Mouse (Mus musculus) lung, embryonic 14.5 days (tissue): ENCODE results near the gene Uggt1. TPM values are rescaled to one million over a fixed set of nuclear protein-coding genes. Genes with fewer than 3 reads are reported as not detected.

ENCODE experiments used
- ATAC-seq: fragments of 200-750 bp; cut with Nextera tagmentation; 2 replicates; pipeline ENCODE4 v1.8.0; 2017; ENCODE audit warnings: mild to moderate bottlenecking, moderate TSS enrichment, moderate library complexity; ENCODE audit not compliant: insufficient read depth
- DNase-seq: peaks from one replicate; pipeline ENCODE4 v3.0.0-alpha.2; 2015
- H3K27ac ChIP-seq: fragments of 300-500 bp; sonication (generic); 2 replicates; pipeline ENCODE4 v1.5.1; 2014; ENCODE audit warnings: low read depth, mild to moderate bottlenecking, moderate library complexity
- H3K27me3 ChIP-seq: fragments of 300-500 bp; sonication (generic); 2 replicates; pipeline ENCODE4 v1.6.1; 2014; ENCODE audit warnings: low read length, control low read depth; ENCODE audit not compliant: insufficient read depth
- H3K36me3 ChIP-seq: fragments of 300-500 bp; sonication (generic); 2 replicates; pipeline ENCODE4 v1.6.1; 2014; ENCODE audit warnings: control low read depth; ENCODE audit not compliant: insufficient read depth
- H3K4me1 ChIP-seq: fragments of 300-500 bp; sonication (generic); 2 replicates; pipeline ENCODE4 v1.6.1; 2014; ENCODE audit warnings: antibody characterized with exemption, control low read depth; ENCODE audit not compliant: insufficient read depth
- H3K4me2 ChIP-seq: fragments of 300-500 bp; sonication (generic); 2 replicates; pipeline ENCODE4 v1.6.1; 2014; ENCODE audit warnings: mild to moderate bottlenecking
- H3K4me3 ChIP-seq: fragments of 300-500 bp; sonication (generic); 2 replicates; pipeline ENCODE4 v1.5.1; 2014; ENCODE audit warnings: low read depth, low read length
- H3K9ac ChIP-seq: fragments of 300-500 bp; sonication (generic); 2 replicates; pipeline ENCODE4 v1.6.1; 2014
- H3K9me3 ChIP-seq: fragments of 300-500 bp; sonication (generic); 2 replicates; pipeline ENCODE4 v1.6.1; 2016; ENCODE audit warnings: low read depth, low read length, control low read depth
- CTCF ChIP-seq: IDR thresholded peaks from 2 replicates; pipeline ENCODE4 v1.5.1; 2016; ENCODE audit warnings: antibody characterized with exemption, low read depth
- WGBS: fragments of 180-500 bp; shearing (Covaris S2); extraction: QIAGEN DNeasy Blood & Tissue Kit; methylation state at CpG from one replicate; pipeline ENCODE4 v1.1.7; 2014; 5-methylcytosine and 5-hydroxymethylcytosine counted together
- polyA plus RNA-seq: library from polyadenylated mRNA; unstranded; fragments of >200 nt; fragmentation: Nextera tagmentation; extraction: Ambion mirVana; gene quantifications from 2 replicates; pipeline ENCODE4 v1.2.1, GENCODE M21; 2014

Uggt1 gene
- polyA plus RNA-seq: 76.6 and 80.4 TPM in 2 replicates

GRCm38 (mm10) chr1:36244058-36244827, at the start of gene Uggt1:
Uggt1 (minus strand) TSS chr1:36244720.
- Histone ChIP-seq H3K4me3 (peak within 1 kb of the TSS; percentile 93), H3K4me1 (peaks cover 8% of the 10 kb centered on the region; the same call in 1 of the 2 replicates), H3K27me3 (no peaks in the 10 kb centered on the region), H3K36me3 (no peaks in the 10 kb centered on the region), H3K4me2 (peak within 1 kb of the TSS; percentile 86), H3K9ac (peak within 1 kb of the TSS; percentile 85), H3K9me3 (no peaks in the 10 kb centered on the region), H3K27ac (peak within 1 kb of the TSS; percentile 70)
- no peak for TF ChIP-seq CTCF
- DNase-seq: peak; percentile 97
- ATAC-seq: peak; percentile 98
- WGBS: 3% methylated on average over 49 of the region's 49 CpGs

GRCm38 (mm10) chr1:36293470-36293869, 49.0 kb upstream of the Uggt1 start:
- Histone ChIP-seq H3K4me2 (no peak overlapping the region), H3K9me3 (no peaks in the 10 kb centered on the region), H3K9ac (no peak overlapping the region), H3K27ac (no peak overlapping the region), H3K36me3 (no peaks in the 10 kb centered on the region), H3K4me1 (no peaks in the 10 kb centered on the region), H3K4me3 (no peak overlapping the region), H3K27me3 (0 out of 2 replicates have a peak, but pooled peaks cover under 1% of the 10 kb centered on the region)
- 89% methylated on average over 8 of the region's 8 CpGs for WGBS
- ATAC-seq (no peak), DNase-seq (no peak)
- TF ChIP-seq CTCF: no peak

- 79% methylated on average over 6 of the region's 6 CpGs for WGBS
These were observed 37.3 kb upstream of the Uggt1 start for GRCm38 (mm10) chr1:36281849-36282248.

GRCm38 (mm10) chr1:36280938-36281337, 36.4 kb upstream of the Uggt1 start:
- DNase-seq: no peak
- Histone ChIP-seq H3K4me3 (no peak overlapping the region), H3K9me3 (no peaks in the 10 kb centered on the region), H3K9ac (no peak overlapping the region), H3K36me3 (no peaks in the 10 kb centered on the region), H3K27ac (no peak overlapping the region), H3K4me2 (no peak overlapping the region), H3K27me3 (no peaks in the 10 kb centered on the region), H3K4me1 (no peaks in the 10 kb centered on the region)
- WGBS: 85% methylated on average over 3 of the region's 3 CpGs
- no peak for TF ChIP-seq CTCF
- ATAC-seq: no peak

More at GRCm38 (mm10) chr1:36281849-36282248, 37.3 kb upstream of the Uggt1 start:
- H3K4me2 ChIP-seq: no peak overlapping the region
- DNase-seq (no peak), ATAC-seq (no peak)
- H3K36me3 ChIP-seq: no peaks in the 10 kb centered on the region
- H3K4me3 ChIP-seq: no peak overlapping the region
- no peaks in the 10 kb centered on the region for H3K27me3 ChIP-seq
- no peak overlapping the region for H3K9ac ChIP-seq
- H3K4me1 ChIP-seq: no peaks in the 10 kb centered on the region
- no peak for TF ChIP-seq CTCF
- H3K9me3 ChIP-seq: no peaks in the 10 kb centered on the region
- no peak overlapping the region for H3K27ac ChIP-seq

GRCm38 (mm10) chr1:36279202-36279601, 34.7 kb upstream of the Uggt1 start:
- Histone ChIP-seq H3K36me3 (no peaks in the 10 kb centered on the region), H3K4me2 (no peak overlapping the region), H3K9me3 (no peaks in the 10 kb centered on the region), H3K27ac (no peak overlapping the region), H3K27me3 (no peaks in the 10 kb centered on the region), H3K9ac (no peak overlapping the region), H3K4me1 (no peaks in the 10 kb centered on the region), H3K4me3 (no peak overlapping the region)
- DNase-seq (peak; percentile 92), ATAC-seq (no peak)
- WGBS: 17% methylated on average over 3 of the region's 3 CpGs
- TF ChIP-seq CTCF: peak; percentile 86

GRCm38 (mm10) chr1:36277267-36278060, 32.9 kb upstream of the Uggt1 start:
- no peaks in the 10 kb centered on the region for H3K27me3 ChIP-seq
- H3K36me3 ChIP-seq: no peaks in the 10 kb centered on the region
- no peak overlapping the region for H3K9ac ChIP-seq
- DNase-seq: peak; percentile 87
- no peak for ATAC-seq
- no peaks in the 10 kb centered on the region; the same call in 1 of the 2 replicates for H3K4me1 ChIP-seq
- no peaks in the 10 kb centered on the region for H3K9me3 ChIP-seq
- H3K4me3 ChIP-seq: no peak overlapping the region
- TF ChIP-seq CTCF: peak; percentile 95
- H3K27ac ChIP-seq: no peak overlapping the region
- no peak overlapping the region for H3K4me2 ChIP-seq
- 17% methylated on average over 7 of the region's 7 CpGs for WGBS
